Mouse (Mus musculus) liver, adult 2 months (tissue): Measurements from ENCODE around the gene Cdkal1. TPM values are rescaled to one million over a fixed set of nuclear protein-coding genes. Genes with fewer than 3 reads are reported as not detected.

ENCODE experiments used
- DNase-seq: peaks from one replicate; pipeline ENCODE4 v3.0.0-alpha.2; 2011; ENCODE audit warnings: low read depth, low spot score; ENCODE audit errors: extremely low read depth
- H3K27ac ChIP-seq: fragments of 200-500 bp; replicated peaks from 2 replicates; pipeline ENCODE4 v1.5.1; 2012; ENCODE audit warnings: low read depth, mild to moderate bottlenecking, control low read depth, inconsistent platforms, low read length; ENCODE audit not compliant: insufficient read depth
- H3K27me3 ChIP-seq: fragments of 200-500 bp; 2 replicates; pipeline ENCODE4 v1.6.1; 2012; ENCODE audit warnings: mild to moderate bottlenecking, moderate library complexity, low read length, inconsistent platforms; ENCODE audit not compliant: control insufficient read depth, insufficient read depth
- H3K36me3 ChIP-seq: fragments of 200-500 bp; 2 replicates; pipeline ENCODE4 v1.6.1; 2012; ENCODE audit warnings: low read length, inconsistent platforms; ENCODE audit not compliant: control insufficient read depth, insufficient read depth
- H3K4me1 ChIP-seq: fragments of 200-500 bp; 2 replicates; pipeline ENCODE4 v1.6.1; 2011; ENCODE audit warnings: low read length; ENCODE audit not compliant: control insufficient read depth, insufficient read depth
- H3K4me3 ChIP-seq: fragments of 200-500 bp; 2 replicates; pipeline ENCODE4 v1.5.1; 2011; ENCODE audit warnings: low read depth, mild to moderate bottlenecking, control low read depth, low read length, moderate library complexity; ENCODE audit not compliant: insufficient read depth
- H3K79me2 ChIP-seq: fragments of 200-500 bp; 2 replicates; pipeline ENCODE4 v1.6.1; 2012; ENCODE audit warnings: inconsistent platforms, mild to moderate bottlenecking, low read length, moderate library complexity; ENCODE audit not compliant: control insufficient read depth, insufficient read depth
- H3K9ac ChIP-seq: fragments of 200-500 bp; 2 replicates; pipeline ENCODE4 v1.6.1; 2012; ENCODE audit warnings: low read depth, mild to moderate bottlenecking, control low read depth, inconsistent platforms, low read length
- CTCF ChIP-seq: fragments of 200-500 bp; IDR thresholded peaks from 2 replicates; pipeline ENCODE4 v1.5.1; 2011; ENCODE audit warnings: low read depth, low read length, control low read depth
- POLR2A ChIP-seq: fragments of 200-500 bp; IDR thresholded peaks from 2 replicates; pipeline ENCODE4 v1.6.1; 2011; ENCODE audit warnings: low read length, control low read depth; ENCODE audit not compliant: insufficient read depth; ENCODE audit errors: extremely low read depth
- WGBS: fragments of 180-500 bp; shearing (Covaris S2); methylation state at CpG from one replicate; pipeline ENCODE4 v1.1.7; 2018; 5-methylcytosine and 5-hydroxymethylcytosine counted together
- polyA plus RNA-seq: library from polyadenylated mRNA; depleted of rRNA; stranded (reverse); fragments of >200 nt; gene quantifications from 2 replicates; pipeline ENCODE4 v1.2.3, GENCODE M21; 2012
- total RNA-seq: library from RNA; depleted of rRNA; stranded (reverse); fragments of >200 nt; gene quantifications from 2 replicates; pipeline ENCODE4 v1.2.3, GENCODE M21; 2014

The Cdkal1 gene
- total and polyA plus RNA-seq, 2 experiments, result 1.7 to 13.6 TPM

DNA sequence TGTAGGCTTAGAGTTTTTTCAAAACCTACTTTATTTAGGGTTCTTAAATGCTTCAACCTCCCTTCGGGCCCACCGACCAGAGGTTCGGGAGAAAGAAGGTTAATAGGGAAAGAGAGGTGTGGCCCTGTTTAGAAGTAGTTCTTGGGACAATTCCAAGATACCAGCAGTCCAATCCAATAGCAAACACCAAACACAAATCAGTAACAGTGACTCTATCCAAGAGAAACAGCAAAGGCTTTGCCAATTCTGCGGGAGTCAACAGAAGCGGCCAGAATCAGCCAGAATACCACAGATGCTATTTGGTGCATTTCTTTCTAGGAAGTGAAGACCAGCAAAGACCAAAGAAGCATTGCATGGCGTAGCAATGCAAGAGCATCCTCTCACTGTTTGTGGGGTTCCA is 646.7 kb downstream of the Cdkal1 start:
- Histone ChIP-seq H3K4me1 (no peaks in the 10 kb centered on the region; the same call in 1 of the 2 replicates), H3K36me3 (no peaks in the 10 kb centered on the region), H3K4me3 (no peak overlapping the region), H3K9ac (no peak overlapping the region), H3K27ac (no peak overlapping the region), H3K27me3 (peaks cover 5% of the 10 kb centered on the region; the same call in 1 of the 2 replicates), H3K79me2 (no peaks in the 10 kb centered on the region)
- peak; percentile 84 for DNase-seq
- WGBS, result 28% methylated on average over 6 of the region's 6 CpGs
- TF ChIP-seq POLR2A, result no peak
- no peak for TF ChIP-seq CTCF

DNA sequence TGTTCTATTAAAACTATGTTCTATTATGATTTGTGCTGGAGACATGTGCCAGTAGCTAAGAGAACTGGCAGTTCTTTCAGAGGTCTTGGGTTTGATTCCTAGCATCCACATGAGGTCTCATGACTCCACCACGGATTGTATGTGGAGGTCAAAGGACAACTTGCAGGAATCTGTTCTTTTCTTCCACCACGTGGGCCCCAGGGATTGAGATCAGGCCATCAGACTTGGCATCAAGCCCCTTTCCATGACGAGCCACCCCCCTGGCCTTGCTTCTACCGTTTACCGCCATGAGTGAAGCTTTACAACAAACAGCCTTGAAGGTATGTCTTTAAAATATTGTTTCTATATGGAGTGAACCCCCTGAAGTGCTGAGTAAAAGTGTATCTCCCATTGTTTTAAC is 651.6 kb downstream of the Cdkal1 start:
- H3K4me3 ChIP-seq, result no peak overlapping the region
- H3K79me2 ChIP-seq, result no peaks in the 10 kb centered on the region
- no peaks in the 10 kb centered on the region for H3K36me3 ChIP-seq
- WGBS, result 87% methylated on average over 5 of the region's 5 CpGs
- H3K27me3 ChIP-seq, result peaks cover 2% of the 10 kb centered on the region; the same call in 1 of the 2 replicates
- no peak overlapping the region for H3K27ac ChIP-seq
- no peak for DNase-seq
- H3K4me1 ChIP-seq, result no peaks in the 10 kb centered on the region
- H3K9ac ChIP-seq, result no peak overlapping the region
- TF ChIP-seq CTCF (no peak), POLR2A (no peak)

DNA sequence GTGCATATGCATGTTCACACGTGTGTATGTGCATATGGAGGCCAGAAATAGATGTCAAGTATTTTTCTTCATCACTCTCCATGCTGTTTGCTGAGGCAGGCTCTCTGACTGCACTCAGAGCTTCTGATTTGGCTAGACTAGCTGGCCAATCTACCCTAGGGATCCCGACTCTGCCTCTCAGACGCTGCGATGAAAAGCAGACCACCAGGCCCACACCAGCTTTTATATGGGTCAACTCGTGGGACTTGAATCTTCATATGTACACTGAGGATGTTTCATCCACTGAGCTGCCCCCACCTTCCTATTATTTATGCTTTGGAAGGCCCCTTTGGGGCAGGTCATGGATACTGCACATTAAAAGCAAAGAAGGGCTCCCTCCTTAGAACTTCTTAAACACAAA is 652.0 kb downstream of the Cdkal1 start:
- no peak overlapping the region for H3K4me3 ChIP-seq
- no peaks in the 10 kb centered on the region for H3K79me2 ChIP-seq
- H3K4me1 ChIP-seq, result no peaks in the 10 kb centered on the region
- H3K27ac ChIP-seq, result no peak overlapping the region
- TF ChIP-seq CTCF, result no peak
- no peak for TF ChIP-seq POLR2A
- WGBS, result 87% methylated on average over 5 of the region's 5 CpGs
- DNase-seq, result no peak
- peaks cover 2% of the 10 kb centered on the region; the same call in 1 of the 2 replicates for H3K27me3 ChIP-seq
- H3K9ac ChIP-seq, result no peak overlapping the region
- no peaks in the 10 kb centered on the region for H3K36me3 ChIP-seq

DNA sequence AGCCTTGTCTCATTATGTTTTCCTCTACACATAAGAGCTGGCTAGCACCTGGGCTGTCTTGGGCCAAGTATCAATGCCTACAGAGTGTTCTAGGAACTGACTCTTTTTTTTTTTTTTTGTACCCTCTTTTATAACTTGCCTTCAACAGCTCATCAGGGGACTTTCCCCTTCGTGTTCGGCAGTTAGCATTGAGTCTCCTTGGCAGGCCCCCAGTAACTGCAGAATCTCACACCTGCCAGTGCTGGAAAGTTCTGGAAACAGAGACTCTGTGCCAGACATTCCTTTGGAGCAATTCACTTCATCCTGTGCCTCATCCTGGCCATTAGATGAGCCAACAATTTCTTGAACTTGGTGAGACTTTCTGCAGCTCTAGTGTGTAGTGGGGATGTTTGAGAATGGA is 652.9 kb downstream of the Cdkal1 start:
- DNase-seq, result no peak
- Histone ChIP-seq H3K27ac (no peak overlapping the region), H3K79me2 (no peaks in the 10 kb centered on the region), H3K9ac (no peak overlapping the region), H3K36me3 (no peaks in the 10 kb centered on the region), H3K4me1 (no peaks in the 10 kb centered on the region), H3K27me3 (peaks cover 2% of the 10 kb centered on the region; the same call in 1 of the 2 replicates), H3K4me3 (no peak overlapping the region)
- TF ChIP-seq CTCF (no peak), POLR2A (no peak)
- WGBS, result 70% methylated on average over 2 of the region's 2 CpGs

- 35% methylated on average over 6 of the region's 6 CpGs for WGBS
- no peak overlapping the region for H3K4me3 ChIP-seq
- H3K36me3 ChIP-seq, result no peaks in the 10 kb centered on the region
- H3K9ac ChIP-seq, result no peak overlapping the region
- no peaks in the 10 kb centered on the region for H3K27me3 ChIP-seq
- H3K4me1 ChIP-seq, result no peaks in the 10 kb centered on the region
- no peaks in the 10 kb centered on the region for H3K79me2 ChIP-seq
- H3K27ac ChIP-seq, result no peak overlapping the region
- TF ChIP-seq CTCF (no peak), POLR2A (no peak)
- DNase-seq, result no peak
Measured at GRCm38 (mm10) chr13:29199679-29200078, 655.8 kb downstream of the Cdkal1 start.

DNA sequence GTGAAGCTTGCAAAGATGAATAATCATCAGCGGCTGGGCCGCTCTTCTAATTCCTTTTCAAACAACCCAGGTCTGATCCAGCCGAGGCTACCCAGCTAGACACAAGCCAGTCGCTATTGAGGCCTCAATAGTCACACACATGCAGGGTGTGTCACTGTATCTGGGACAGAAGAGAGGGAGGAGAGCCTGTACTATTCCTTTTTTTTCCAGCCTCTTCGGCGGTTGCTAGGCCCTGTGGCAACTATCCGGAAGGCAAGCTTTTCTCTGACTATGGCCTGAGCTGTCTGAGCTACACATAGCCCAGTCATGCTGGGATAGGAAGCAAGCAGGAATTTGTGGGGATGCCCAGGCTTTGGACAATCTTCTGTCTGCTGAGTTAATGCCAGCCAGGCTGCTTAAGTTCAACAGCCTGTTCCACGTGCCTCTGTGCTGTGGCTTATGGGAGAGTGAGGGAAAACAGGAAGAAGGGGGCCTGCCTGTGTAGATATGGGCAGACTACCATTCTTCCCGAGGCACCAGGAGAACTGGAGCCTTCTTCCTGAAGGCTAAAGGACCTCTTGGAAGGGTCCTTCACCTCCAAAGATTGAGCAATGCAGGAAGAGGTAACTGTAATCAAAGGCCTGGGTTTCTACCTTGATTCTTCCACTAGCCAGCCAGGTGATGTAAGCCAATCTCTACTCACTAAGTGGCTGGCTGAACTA is 658.5 kb downstream of the Cdkal1 start:
- Histone ChIP-seq H3K4me3 (no peak overlapping the region), H3K36me3 (no peaks in the 10 kb centered on the region), H3K27me3 (no peaks in the 10 kb centered on the region), H3K79me2 (no peaks in the 10 kb centered on the region), H3K27ac (no peak overlapping the region), H3K4me1 (no peaks in the 10 kb centered on the region), H3K9ac (no peak overlapping the region)
- TF ChIP-seq CTCF (no peak), POLR2A (no peak)
- DNase-seq, result no peak
- 70% methylated on average over 9 of the region's 9 CpGs for WGBS
